Mouse (Mus musculus) olfactory bulb, adult 2 months (tissue): ENCODE data around the gene Ampd2.

Experiments
- CTCF ChIP-seq: fragments of 200-500 bp; IDR thresholded peaks from 2 replicates; pipeline ENCODE4 v1.5.1; 2012; ENCODE audit warnings: low read depth, mild to moderate bottlenecking, low read length, moderate library complexity; ENCODE audit not compliant: insufficient read depth
- POLR2A ChIP-seq: fragments of 200-500 bp; IDR thresholded peaks from 2 replicates; pipeline ENCODE4 v1.6.1; 2012; ENCODE audit warnings: mild to moderate bottlenecking, low read depth, low read length, moderate library complexity; ENCODE audit not compliant: insufficient read depth

DNA sequence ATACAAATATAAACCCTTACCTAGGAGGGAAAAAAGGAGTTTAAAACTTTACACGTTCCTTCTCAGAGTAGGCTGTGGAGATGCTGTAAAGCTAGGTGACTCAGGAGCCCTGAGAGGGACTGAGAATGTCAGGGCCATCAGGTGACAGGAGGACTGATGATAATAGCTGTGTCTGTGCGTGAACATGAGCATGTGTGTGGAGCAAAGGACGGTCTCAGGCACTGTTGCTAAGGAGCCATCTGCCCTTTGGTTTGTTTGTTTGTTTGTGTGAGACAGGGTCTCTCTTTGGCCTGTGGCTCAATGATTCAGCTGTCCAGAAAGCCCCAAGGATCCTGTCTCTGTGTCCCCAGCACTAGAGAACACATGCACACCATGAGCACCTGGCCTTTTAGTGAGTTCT lies 34.6 kb upstream of the Ampd2 start:
- TF ChIP-seq POLR2A, result no peak
- TF ChIP-seq CTCF, result no peak
